11 mouse cellular contexts compared by ENCODE assay signal in genomic region chr19:57354715-57355114, GRCm38 (mm10). TPM values are rescaled to one million over a fixed set of nuclear protein-coding genes. Genes with fewer than 3 reads are reported as not detected.
DNase-seq lines count a peak whose midpoint lies in the region; ATAC-seq and TF ChIP-seq lines count a peak whose summit lies in the region.
"Had no signal": no experiment of that assay in that cellular context is flagged by ENCODE, and none has a peak within 500 bp of the region (broad histone marks: within the 10 kb centered on the region; RNA-seq: fewer than 3 reads in every experiment).

No protein-coding gene starts in this region.

- no peak for TF ChIP-seq EP300 in lung, postnatal 0 days (IDR thresholded peaks at IDR 0.05)

- H3K27ac ChIP-seq in heart, embryonic 12.5 days (ENCODE audit: poor library complexity, severe bottlenecking) = peak overlapping the region; percentile 59; the same call in 1 of the 2 replicates
- H3K27ac ChIP-seq in lung, postnatal 0 days (ENCODE audit: low read length) = peak overlapping the region; percentile 47
- H3K27ac ChIP-seq in intestine, embryonic 15.5 days = 0 out of 2 replicates have a peak overlapping the region, but pooled peaks have one; percentile 41
- H3K27ac ChIP-seq in stomach, embryonic 15.5 days = peak overlapping the region; percentile 73; the same call in 1 of the 2 replicates
- no peak overlapping the region for H3K27ac ChIP-seq in hindbrain, embryonic 16.5 days (ENCODE audit: low read depth, low read length)

- no peaks in the 10 kb centered on the region for H3K27me3 ChIP-seq in heart, embryonic 12.5 days (replicated peaks)
- H3K27me3 ChIP-seq in lung, postnatal 0 days (replicated peaks; ENCODE audit: insufficient read depth, low read length) = no peaks in the 10 kb centered on the region
- H3K27me3 ChIP-seq in intestine, embryonic 15.5 days (replicated peaks) = no peaks in the 10 kb centered on the region
- H3K27me3 ChIP-seq in stomach, embryonic 15.5 days (replicated peaks) = no peaks in the 10 kb centered on the region
- no peaks in the 10 kb centered on the region for H3K27me3 ChIP-seq in hindbrain, embryonic 16.5 days (replicated peaks; ENCODE audit: control insufficient read depth, insufficient read depth, low read length)

- 69% methylated on average over 6 of the region's 6 CpGs for WGBS in heart, embryonic 12.5 days
- 48% methylated on average over 6 of the region's 6 CpGs for WGBS in lung, postnatal 0 days
- 61% methylated on average over 6 of the region's 6 CpGs for WGBS in intestine, embryonic 15.5 days
- WGBS in stomach, embryonic 15.5 days = 73% methylated on average over 6 of the region's 6 CpGs
- 89% methylated on average over 6 of the region's 6 CpGs for WGBS in hindbrain, embryonic 16.5 days

- H3K36me3 ChIP-seq in heart, embryonic 12.5 days = no peaks in the 10 kb centered on the region
- H3K36me3 ChIP-seq in lung, postnatal 0 days (ENCODE audit: insufficient read depth, low read length) = no peaks in the 10 kb centered on the region
- no peaks in the 10 kb centered on the region for H3K36me3 ChIP-seq in intestine, embryonic 15.5 days
- no peaks in the 10 kb centered on the region for H3K36me3 ChIP-seq in stomach, embryonic 15.5 days
- no peaks in the 10 kb centered on the region for H3K36me3 ChIP-seq in hindbrain, embryonic 16.5 days (ENCODE audit: control insufficient read depth, insufficient read depth, low read length)

- H3K4me2 ChIP-seq in heart, embryonic 12.5 days = no peak overlapping the region
- H3K4me2 ChIP-seq in lung, postnatal 0 days (replicated peaks; ENCODE audit: low read depth, low read length) = 0 out of 2 replicates have a peak overlapping the region, but pooled peaks have one; percentile 37
- H3K4me2 ChIP-seq in intestine, embryonic 15.5 days (replicated peaks) = no peak overlapping the region
- no peak overlapping the region for H3K4me2 ChIP-seq in stomach, embryonic 15.5 days
- no peak overlapping the region for H3K4me2 ChIP-seq in hindbrain, embryonic 16.5 days (ENCODE audit: low read length)

- no peak for TF ChIP-seq CTCF in lung, postnatal 0 days (IDR thresholded peaks at IDR 0.05)

- no peak overlapping the region for H3K9ac ChIP-seq in heart, embryonic 12.5 days
- no peak overlapping the region for H3K9ac ChIP-seq in lung, postnatal 0 days (replicated peaks; ENCODE audit: low read depth)
- no peak overlapping the region for H3K9ac ChIP-seq in intestine, embryonic 15.5 days
- no peak overlapping the region for H3K9ac ChIP-seq in stomach, embryonic 15.5 days
- no peak overlapping the region for H3K9ac ChIP-seq in hindbrain, embryonic 16.5 days (ENCODE audit: low read depth, low read length)

- no peak for DNase-seq in heart, postnatal 10 days
- DNase-seq in lung, postnatal 0 days (ENCODE audit: low spot score) = no peak
- DNase-seq in lung, postnatal 10 days = no peak
- no peak for DNase-seq in cerebellum, adult 18-20 months
- DNase-seq: cerebellum, postnatal 14 days; lung, postnatal 4 days; right cerebral cortex, postnatal 25 days had no signal

- no peak for ATAC-seq in heart, embryonic 12.5 days (ENCODE audit: insufficient number of reproducible peaks, low FRiP score)
- ATAC-seq in lung, postnatal 0 days = no peak
- no peak for ATAC-seq in intestine, embryonic 15.5 days
- no peak for ATAC-seq in stomach, embryonic 15.5 days (ENCODE audit: insufficient read depth, low FRiP score, low read depth)
- ATAC-seq in hindbrain, embryonic 16.5 days = no peak

- H3K9me3 ChIP-seq in heart, embryonic 12.5 days (replicated peaks) = no peaks in the 10 kb centered on the region
- no peaks in the 10 kb centered on the region for H3K9me3 ChIP-seq in lung, postnatal 0 days (ENCODE audit: low read length)
- no peaks in the 10 kb centered on the region for H3K9me3 ChIP-seq in intestine, embryonic 15.5 days
- H3K9me3 ChIP-seq in stomach, embryonic 15.5 days = no peaks in the 10 kb centered on the region
- no peaks in the 10 kb centered on the region for H3K9me3 ChIP-seq in hindbrain, embryonic 16.5 days (ENCODE audit: control insufficient read depth, low read length)

- H3K4me3 ChIP-seq in heart, embryonic 12.5 days = no peak overlapping the region
- no peak overlapping the region for H3K4me3 ChIP-seq in lung, postnatal 0 days (ENCODE audit: low read depth, low read length)
- H3K4me3 ChIP-seq in intestine, embryonic 15.5 days (replicated peaks) = no peak overlapping the region
- no peak overlapping the region for H3K4me3 ChIP-seq in stomach, embryonic 15.5 days (replicated peaks)
- no peak overlapping the region for H3K4me3 ChIP-seq in hindbrain, embryonic 16.5 days (ENCODE audit: low read length)

- H3K4me1 ChIP-seq in heart, embryonic 12.5 days (replicated peaks) = peaks cover 40% of the 10 kb centered on the region
- peaks cover 20% of the 10 kb centered on the region; the same call in 1 of the 2 replicates for H3K4me1 ChIP-seq in lung, postnatal 0 days (ENCODE audit: insufficient read depth, low read depth, low read length)
- peaks cover 29% of the 10 kb centered on the region for H3K4me1 ChIP-seq in intestine, embryonic 15.5 days (replicated peaks)
- peaks cover 23% of the 10 kb centered on the region for H3K4me1 ChIP-seq in stomach, embryonic 15.5 days
- H3K4me1 ChIP-seq in hindbrain, embryonic 16.5 days (ENCODE audit: control insufficient read depth, insufficient read depth, low read depth, low read length) = peaks cover 3% of the 10 kb centered on the region; the same call in 1 of the 2 replicates

- intact Hi-C loops in heart, postnatal 10 days (cut with DNase I) = loop anchor here (2.0 kb wide), 1 partner anchor 26 kb away; no protein-coding TSS in a partner anchor

RNA-seq across cellular contexts. Expression of gene Fam160b1, which starts 5.8 kb away (rescaled TPM):
- 15.4 TPM in 2 replicates for polyA plus RNA-seq in heart, embryonic 12.5 days (2016; fragmentation: Nextera tagmentation; extraction: Ambion mirVana)
- total RNA-seq in heart, postnatal 10 days (2021) = 10 to 100 TPM; 18.3 to 18.5 TPM
- 14.7 and 14.9 TPM in 2 replicates for polyA plus RNA-seq in lung, postnatal 0 days (2015; fragmentation: Nextera tagmentation; extraction: Ambion mirVana)
- 11.7 and 12.8 TPM in 2 replicates for polyA plus RNA-seq in intestine, embryonic 15.5 days (2015; fragmentation: Nextera tagmentation; extraction: Ambion mirVana)
- polyA plus RNA-seq in stomach, embryonic 15.5 days (2015; fragmentation: Nextera tagmentation; extraction: Ambion mirVana) = 13.9 and 14.3 TPM in 2 replicates
- 11.2 and 12.8 TPM in 2 replicates for polyA plus RNA-seq in hindbrain, embryonic 16.5 days (2015; fragmentation: Nextera tagmentation; extraction: Ambion mirVana)

RNA-seq across cellular contexts. Expression of gene Ablim1, which starts 40.0 kb away (rescaled TPM):
- 53.4 and 53.5 TPM in 2 replicates for polyA plus RNA-seq in heart, embryonic 12.5 days (2016; fragmentation: Nextera tagmentation; extraction: Ambion mirVana)
- total RNA-seq in heart, postnatal 10 days (2021) = 100 to 1,000 TPM; 397 to 585 TPM
- polyA plus RNA-seq in lung, postnatal 0 days (2015; fragmentation: Nextera tagmentation; extraction: Ambion mirVana) = 50.1 and 50.7 TPM in 2 replicates
- 28.0 and 31.2 TPM in 2 replicates for polyA plus RNA-seq in intestine, embryonic 15.5 days (2015; fragmentation: Nextera tagmentation; extraction: Ambion mirVana)
- polyA plus RNA-seq in stomach, embryonic 15.5 days (2015; fragmentation: Nextera tagmentation; extraction: Ambion mirVana) = 41.0 and 41.2 TPM in 2 replicates
- 57.3 and 62.1 TPM in 2 replicates for polyA plus RNA-seq in hindbrain, embryonic 16.5 days (2015; fragmentation: Nextera tagmentation; extraction: Ambion mirVana)
